Mouse (Mus musculus) bone marrow, adult 2 months (tissue): ENCODE measurements around the gene Grin2a.

ENCODE experiments used
- CTCF ChIP-seq: fragments of 200-500 bp; IDR thresholded peaks from 2 replicates; pipeline ENCODE4 v1.5.1; 2011; ENCODE audit warnings: low read length, control low read depth; ENCODE audit not compliant: control insufficient read depth, insufficient read depth
- POLR2A ChIP-seq: fragments of 200-500 bp; IDR thresholded peaks from 2 replicates; pipeline ENCODE4 v1.6.1; 2011; ENCODE audit warnings: low read depth, mild to moderate bottlenecking, control low read depth, low read length, borderline replicate concordance; ENCODE audit not compliant: control insufficient read depth

DNA sequence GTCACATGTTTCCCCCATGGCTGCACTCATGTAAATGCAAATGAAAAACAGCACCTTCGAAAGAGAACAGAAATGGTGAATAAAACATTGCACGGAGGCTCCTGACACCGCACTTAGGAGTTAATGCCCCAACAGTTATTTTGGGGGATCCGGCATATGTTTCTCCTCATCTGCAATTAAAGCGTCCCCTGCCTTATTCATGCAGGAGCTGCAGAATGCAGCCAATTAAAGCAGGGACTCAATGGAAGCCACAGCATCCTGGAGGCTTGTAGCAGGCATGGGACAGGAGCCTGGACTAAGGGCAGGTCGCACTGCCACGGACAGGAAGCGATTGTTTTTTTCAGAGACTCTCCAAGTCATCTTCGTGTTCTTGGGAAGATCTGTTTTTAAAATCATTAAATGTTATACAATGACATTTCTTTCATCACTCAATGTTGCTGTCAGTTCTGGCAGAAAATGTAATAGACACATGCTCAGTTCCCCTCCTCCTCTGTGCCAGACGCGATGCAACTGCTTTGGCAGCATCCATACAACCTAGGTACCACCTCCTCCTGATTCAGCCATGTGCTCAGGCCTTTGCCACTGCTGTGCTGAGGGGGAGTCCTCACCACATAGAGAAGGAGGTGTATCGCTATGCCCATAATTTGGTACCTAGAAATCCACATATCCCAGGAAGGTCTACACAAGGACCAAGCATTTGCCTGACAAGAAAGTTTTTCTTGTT, 143.9 kb downstream of the Grin2a start:
- TF ChIP-seq CTCF = no peak
- no peak for TF ChIP-seq POLR2A
